Mouse (Mus musculus): ENCODE results near the gene Arhgef1. TPM values are rescaled to one million over a fixed set of nuclear protein-coding genes. Genes with fewer than 3 reads are reported as not detected.

The Arhgef1 gene
- polyA plus RNA-seq, 1 experiment from 2014 or later: 63.3 TPM

- peak overlapping the region; percentile 100 for H3K9ac ChIP-seq (ENCODE audit: low read depth, low read length)
- peak overlapping the region; percentile 100 for H3K4me3 ChIP-seq (ENCODE audit: low read depth, low read length)
- H3K9me3 ChIP-seq (replicated peaks; ENCODE audit: control insufficient read depth, low read length): no peaks in the 10 kb centered on the region
- H3K4me2 ChIP-seq: peak overlapping the region; percentile 91
- peaks cover 15% of the 10 kb centered on the region for H3K4me1 ChIP-seq (ENCODE audit: control insufficient read depth, insufficient read depth, low read length)
- H3K27ac ChIP-seq (ENCODE audit: low read depth, low read length): peak overlapping the region; percentile 29; the same call in 1 of the 2 replicates
- H3K36me3 ChIP-seq (ENCODE audit: control insufficient read depth, insufficient read depth, low read length): peaks cover 33% of the 10 kb centered on the region
- no peaks in the 10 kb centered on the region for H3K27me3 ChIP-seq (ENCODE audit: control insufficient read depth, insufficient read depth, low read length)
- 40% methylated on average over 12 of the region's 12 CpGs for WGBS (ENCODE audit: insufficient replicate concordance)
- ATAC-seq (replicated peaks; ENCODE audit: insufficient number of reproducible peaks, low FRiP score, low TSS enrichment): no peak
Measured at GRCm38 (mm10) chr7:24885468-24886307, 17.0 kb upstream of the Arhgef1 start.

GRCm38 (mm10) chr7:24886308-24886633 is 16.4 kb upstream of the Arhgef1 start:
- peak overlapping the region; percentile 29 for H3K27ac ChIP-seq (ENCODE audit: low read depth, low read length)
- 64% methylated on average over 4 of the region's 4 CpGs for WGBS (ENCODE audit: insufficient replicate concordance)
- peak overlapping the region; percentile 91 for H3K4me2 ChIP-seq
- peak overlapping the region; percentile 100 for H3K4me3 ChIP-seq (ENCODE audit: low read depth, low read length)
- H3K4me1 ChIP-seq (ENCODE audit: control insufficient read depth, insufficient read depth, low read length): peaks cover 15% of the 10 kb centered on the region
- no peaks in the 10 kb centered on the region for H3K9me3 ChIP-seq (replicated peaks; ENCODE audit: control insufficient read depth, low read length)
- H3K9ac ChIP-seq (ENCODE audit: low read depth, low read length): peak overlapping the region; percentile 100
- no peak for ATAC-seq (replicated peaks; ENCODE audit: insufficient number of reproducible peaks, low FRiP score, low TSS enrichment)
- H3K36me3 ChIP-seq (ENCODE audit: control insufficient read depth, insufficient read depth, low read length): peaks cover 33% of the 10 kb centered on the region
- H3K27me3 ChIP-seq (ENCODE audit: control insufficient read depth, insufficient read depth, low read length): no peaks in the 10 kb centered on the region

GRCm38 (mm10) chr7:24887096-24887495 is 15.6 kb upstream of the Arhgef1 start:
- H3K4me2 ChIP-seq: no peak overlapping the region; the same call in 1 of the 2 replicates
- 75% methylated on average over 4 of the region's 4 CpGs for WGBS (ENCODE audit: insufficient replicate concordance)
- no peaks in the 10 kb centered on the region for H3K9me3 ChIP-seq (replicated peaks; ENCODE audit: control insufficient read depth, low read length)
- peak overlapping the region; percentile 100 for H3K9ac ChIP-seq (ENCODE audit: low read depth, low read length)
- H3K27me3 ChIP-seq (ENCODE audit: control insufficient read depth, insufficient read depth, low read length): no peaks in the 10 kb centered on the region
- ATAC-seq (replicated peaks; ENCODE audit: insufficient number of reproducible peaks, low FRiP score, low TSS enrichment): no peak
- H3K36me3 ChIP-seq (ENCODE audit: control insufficient read depth, insufficient read depth, low read length): peaks cover 33% of the 10 kb centered on the region
- peaks cover 15% of the 10 kb centered on the region for H3K4me1 ChIP-seq (ENCODE audit: control insufficient read depth, insufficient read depth, low read length)
- 0 out of 2 replicates have a peak overlapping the region, but pooled peaks have one; percentile 100 for H3K4me3 ChIP-seq (ENCODE audit: low read depth, low read length)
- no peak overlapping the region for H3K27ac ChIP-seq (ENCODE audit: low read depth, low read length)

- H3K27ac ChIP-seq (ENCODE audit: low read depth, low read length): 0 out of 2 replicates have a peak overlapping the region, but pooled peaks have one; percentile 10
- whole genome bisulfite sequencing (ENCODE audit: insufficient replicate concordance): 86% methylated on average over 6 of the region's 6 CpGs
Measured at GRCm38 (mm10) chr7:24889431-24890220, 13.1 kb upstream of the Arhgef1 start.

GRCm38 (mm10) chr7:24890281-24891216 is 12.2 kb upstream of the Arhgef1 start:
- H3K9ac ChIP-seq (ENCODE audit: low read depth, low read length): no peak overlapping the region
- H3K36me3 ChIP-seq (ENCODE audit: control insufficient read depth, insufficient read depth, low read length): peaks cover 33% of the 10 kb centered on the region
- peaks cover 13% of the 10 kb centered on the region for H3K4me1 ChIP-seq (ENCODE audit: control insufficient read depth, insufficient read depth, low read length)
- H3K27ac ChIP-seq (ENCODE audit: low read depth, low read length): 0 out of 2 replicates have a peak overlapping the region, but pooled peaks have one; percentile 10
- no peak overlapping the region for H3K4me3 ChIP-seq (ENCODE audit: low read depth, low read length)
- 30% methylated on average over 10 of the region's 10 CpGs for WGBS (ENCODE audit: insufficient replicate concordance)
- ATAC-seq (replicated peaks; ENCODE audit: insufficient number of reproducible peaks, low FRiP score, low TSS enrichment): peak; percentile 50; the same call in 1 of the 2 replicates
- no peaks in the 10 kb centered on the region for H3K9me3 ChIP-seq (replicated peaks; ENCODE audit: control insufficient read depth, low read length)
- H3K27me3 ChIP-seq (ENCODE audit: control insufficient read depth, insufficient read depth, low read length): no peaks in the 10 kb centered on the region
- H3K4me2 ChIP-seq: no peak overlapping the region

More at GRCm38 (mm10) chr7:24889431-24890220, 13.1 kb upstream of the Arhgef1 start:
- Histone ChIP-seq H3K9me3 (replicated peaks; ENCODE audit: control insufficient read depth, low read length) (no peaks in the 10 kb centered on the region), H3K27me3 (ENCODE audit: control insufficient read depth, insufficient read depth, low read length) (no peaks in the 10 kb centered on the region), H3K36me3 (ENCODE audit: control insufficient read depth, insufficient read depth, low read length) (peaks cover 33% of the 10 kb centered on the region), H3K9ac (ENCODE audit: low read depth, low read length) (no peak overlapping the region), H3K4me2 (no peak overlapping the region), H3K4me3 (ENCODE audit: low read depth, low read length) (no peak overlapping the region), H3K4me1 (ENCODE audit: control insufficient read depth, insufficient read depth, low read length) (peaks cover 15% of the 10 kb centered on the region)
- ATAC-seq (replicated peaks; ENCODE audit: insufficient number of reproducible peaks, low FRiP score, low TSS enrichment): no peak

- no peak overlapping the region for H3K9ac ChIP-seq (ENCODE audit: low read depth, low read length)
- no peak overlapping the region for H3K4me3 ChIP-seq (ENCODE audit: low read depth, low read length)
- no peaks in the 10 kb centered on the region for H3K27me3 ChIP-seq (ENCODE audit: control insufficient read depth, insufficient read depth, low read length)
- peaks cover 25% of the 10 kb centered on the region for H3K36me3 ChIP-seq (ENCODE audit: control insufficient read depth, insufficient read depth, low read length)
- WGBS (ENCODE audit: insufficient replicate concordance): 81% methylated on average over 3 of the region's 3 CpGs
- H3K27ac ChIP-seq (ENCODE audit: low read depth, low read length): no peak overlapping the region
- H3K4me2 ChIP-seq: no peak overlapping the region
- peaks cover 4% of the 10 kb centered on the region for H3K4me1 ChIP-seq (ENCODE audit: control insufficient read depth, insufficient read depth, low read length)
- no peak for ATAC-seq (replicated peaks; ENCODE audit: insufficient number of reproducible peaks, low FRiP score, low TSS enrichment)
- H3K9me3 ChIP-seq (replicated peaks; ENCODE audit: control insufficient read depth, low read length): no peaks in the 10 kb centered on the region
Measured at GRCm38 (mm10) chr7:24891241-24892124, 11.2 kb upstream of the Arhgef1 start.

- H3K4me1 ChIP-seq (ENCODE audit: control insufficient read depth, insufficient read depth, low read length): no peaks in the 10 kb centered on the region
- no peaks in the 10 kb centered on the region for H3K9me3 ChIP-seq (replicated peaks; ENCODE audit: control insufficient read depth, low read length)
- no peak overlapping the region for H3K27ac ChIP-seq (ENCODE audit: low read depth, low read length)
- no peak overlapping the region for H3K4me2 ChIP-seq
- no peak for ATAC-seq (replicated peaks; ENCODE audit: insufficient number of reproducible peaks, low FRiP score, low TSS enrichment)
- WGBS (ENCODE audit: insufficient replicate concordance): 74% methylated on average over 2 of the region's 2 CpGs
- no peaks in the 10 kb centered on the region for H3K27me3 ChIP-seq (ENCODE audit: control insufficient read depth, insufficient read depth, low read length)
- H3K4me3 ChIP-seq (ENCODE audit: low read depth, low read length): no peak overlapping the region
- peaks cover 19% of the 10 kb centered on the region for H3K36me3 ChIP-seq (ENCODE audit: control insufficient read depth, insufficient read depth, low read length)
- no peak overlapping the region for H3K9ac ChIP-seq (ENCODE audit: low read depth, low read length)
Measured at GRCm38 (mm10) chr7:24892125-24892583, 10.6 kb upstream of the Arhgef1 start.

All from heart, embryonic 11.5 days (tissue).